In the genomic region with DNA sequence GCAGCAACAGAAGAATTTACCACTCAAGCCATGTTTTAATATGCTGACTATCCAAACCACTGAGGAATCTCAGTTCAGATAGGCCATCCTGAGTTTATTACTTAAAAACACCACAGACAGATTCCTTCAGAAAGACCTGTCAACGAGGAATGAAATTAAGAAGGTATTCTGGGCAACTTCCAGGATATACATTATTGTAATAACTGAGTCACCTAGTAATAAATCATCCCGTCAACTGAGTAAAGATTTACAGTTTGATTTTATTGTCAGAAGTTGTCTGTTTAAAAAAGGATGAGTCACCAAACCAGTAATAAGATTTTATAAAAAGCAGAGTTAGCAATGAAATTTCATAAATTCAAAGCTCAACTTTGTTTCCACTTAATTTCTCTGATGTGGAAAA, we compare ENCODE assay signal across 18 mouse cellular contexts. TPM values are rescaled to one million over a fixed set of nuclear protein-coding genes. Genes with fewer than 3 reads are reported as not detected.
A peak's percentile ranks its signal among the peaks of the same experiment; 100 is the strongest.
DNase-seq lines count a peak whose midpoint lies in the region; ATAC-seq and TF ChIP-seq lines count a peak whose summit lies in the region.
"Had no signal": no experiment of that assay in that cellular context is flagged by ENCODE, and none has a peak within 500 bp of the region (broad histone marks: within the 10 kb centered on the region; RNA-seq: fewer than 3 reads in every experiment).

No protein-coding gene starts in this region.

- H3K27me3 ChIP-seq in kidney, postnatal 0 days (ENCODE audit: insufficient read depth, low read length) = no peaks in the 10 kb centered on the region
- no peaks in the 10 kb centered on the region for H3K27me3 ChIP-seq in midbrain, embryonic 12.5 days
- H3K27me3 ChIP-seq in midbrain, embryonic 15.5 days (replicated peaks) = no peaks in the 10 kb centered on the region
- no peaks in the 10 kb centered on the region for H3K27me3 ChIP-seq in myocyte (ENCODE audit: control insufficient read depth, insufficient read depth, insufficient read length)
- H3K27me3 ChIP-seq: CH12.LX; embryonic facial prominence, embryonic 12.5 days had no signal

- H3K4me1 ChIP-seq in kidney, postnatal 0 days (replicated peaks; ENCODE audit: insufficient read depth, low read length) = no peaks in the 10 kb centered on the region
- peaks cover 21% of the 10 kb centered on the region for H3K4me1 ChIP-seq in midbrain, embryonic 12.5 days
- H3K4me1 ChIP-seq in midbrain, embryonic 15.5 days = peaks cover 25% of the 10 kb centered on the region

- H3K9ac ChIP-seq in kidney, postnatal 0 days (ENCODE audit: low read depth, low read length) = no peak overlapping the region
- H3K9ac ChIP-seq in midbrain, embryonic 12.5 days (replicated peaks) = 0 out of 2 replicates have a peak overlapping the region, but pooled peaks have one; percentile 24
- no peak overlapping the region for H3K9ac ChIP-seq in midbrain, embryonic 15.5 days
- H3K9ac ChIP-seq: embryonic facial prominence, embryonic 12.5 days; lung, embryonic 14.5 days had no signal

- peak overlapping the region; percentile 32; the same call in 1 of the 2 replicates for H3K4me2 ChIP-seq in kidney, postnatal 0 days (ENCODE audit: low read length)
- peak overlapping the region; percentile 43 for H3K4me2 ChIP-seq in midbrain, embryonic 12.5 days (replicated peaks)
- no peak overlapping the region for H3K4me2 ChIP-seq in midbrain, embryonic 15.5 days
- H3K4me2 ChIP-seq in myocyte (ENCODE audit: low read depth) = peak overlapping the region; percentile 84

- H3K36me3 ChIP-seq in kidney, postnatal 0 days (ENCODE audit: insufficient read depth, low read length) = no peaks in the 10 kb centered on the region
- no peaks in the 10 kb centered on the region for H3K36me3 ChIP-seq in midbrain, embryonic 12.5 days
- H3K36me3 ChIP-seq in midbrain, embryonic 15.5 days (replicated peaks) = no peaks in the 10 kb centered on the region
- H3K36me3 ChIP-seq in myocyte (ENCODE audit: control insufficient read depth, insufficient read depth) = no peaks in the 10 kb centered on the region
- H3K36me3 ChIP-seq: embryonic facial prominence, embryonic 12.5 days; heart, embryonic 10.5 days had no signal

- no peak for TF ChIP-seq POLR2A in myocyte (IDR thresholded peaks at IDR 0.05; ENCODE audit: insufficient read length, low read depth)

- peaks cover 89% of the 10 kb centered on the region for H3K79me2 ChIP-seq in myocyte (ENCODE audit: control insufficient read depth, insufficient read depth)

- DNase-seq in kidney, postnatal 0 days (ENCODE audit: low spot score) = peak; percentile 14
- no peak for DNase-seq in kidney, postnatal 4 days
- DNase-seq in NIH3T3 (ENCODE audit: low read depth) = peak; percentile 62
- no peak for DNase-seq in thymus, postnatal 36 days
- DNase-seq: cerebellum, adult 9-10 months; heart, postnatal 14 days; kidney, adult 18-20 months; kidney, postnatal 10 days; spleen, adult 18-20 months; thymus, postnatal 25 days had no signal

- no peak overlapping the region for H3ac ChIP-seq in myocyte (ENCODE audit: control insufficient read depth, insufficient read length)

- TF ChIP-seq CTCF in kidney, postnatal 0 days (IDR thresholded peaks at IDR 0.05; ENCODE audit: low read depth) = no peak

- H3K4me3 ChIP-seq in kidney, postnatal 0 days (replicated peaks; ENCODE audit: low read depth, low read length) = no peak overlapping the region
- H3K4me3 ChIP-seq in midbrain, embryonic 12.5 days = no peak overlapping the region
- no peak overlapping the region for H3K4me3 ChIP-seq in midbrain, embryonic 15.5 days
- H3K4me3 ChIP-seq in myocyte = no peak overlapping the region
- H3K4me3 ChIP-seq: embryonic facial prominence, embryonic 12.5 days had no signal

- ATAC-seq in kidney, postnatal 0 days (replicated peaks; ENCODE audit: low FRiP score, low read depth) = no peak
- no peak for ATAC-seq in midbrain, embryonic 12.5 days (ENCODE audit: low FRiP score, low read depth)
- ATAC-seq in midbrain, embryonic 15.5 days (replicated peaks) = no peak
- ATAC-seq: forebrain, embryonic 16.5 days had no signal

- WGBS in kidney, postnatal 0 days = 57% methylated on average over 2 of the region's 2 CpGs
- 78% methylated on average over 2 of the region's 2 CpGs for WGBS in midbrain, embryonic 12.5 days
- 73% methylated on average over 2 of the region's 2 CpGs for WGBS in midbrain, embryonic 15.5 days

- H3K27ac ChIP-seq in kidney, postnatal 0 days = no peak overlapping the region
- H3K27ac ChIP-seq in midbrain, embryonic 12.5 days (replicated peaks) = no peak overlapping the region
- no peak overlapping the region for H3K27ac ChIP-seq in midbrain, embryonic 15.5 days
- H3K27ac ChIP-seq: embryonic facial prominence, embryonic 12.5 days; heart, embryonic 10.5 days had no signal

- H3K9me3 ChIP-seq in kidney, postnatal 0 days (replicated peaks; ENCODE audit: low read length) = no peaks in the 10 kb centered on the region
- H3K9me3 ChIP-seq in midbrain, embryonic 12.5 days = no peaks in the 10 kb centered on the region
- no peaks in the 10 kb centered on the region for H3K9me3 ChIP-seq in midbrain, embryonic 15.5 days
- H3K9me3 ChIP-seq: embryonic facial prominence, embryonic 12.5 days; heart, embryonic 10.5 days had no signal

TF ChIP-seq in myocyte, 11 proteins besides CTCF, POLR2A, EP300 and RAD21:
- TF ChIP-seq E2F4 (IDR thresholded peaks at IDR 0.05; ENCODE audit: insufficient read depth) (no peak), TCF3 (IDR thresholded peaks at IDR 0.05; ENCODE audit: insufficient read length, low read depth) (no peak), CEBPB (IDR thresholded peaks at IDR 0.05; ENCODE audit: insufficient read depth, poor library complexity, severe bottlenecking) (no peak), MYOD1 (IDR thresholded peaks at IDR 0.05; ENCODE audit: control insufficient read depth in 1 of 3, insufficient read length in 2 of 3, low read depth in 2 of 3) (no peak), POLR2AphosphoS2 (IDR thresholded peaks at IDR 0.05; ENCODE audit: insufficient read length, low read depth) (no peak), USF1 (IDR thresholded peaks at IDR 0.05; ENCODE audit: low read depth) (no peak), MAX (IDR thresholded peaks at IDR 0.05; ENCODE audit: low read depth) (no peak), TCF12 (IDR thresholded peaks at IDR 0.05; ENCODE audit: insufficient read depth, poor library complexity, severe bottlenecking) (no peak), REST (IDR thresholded peaks at IDR 0.05; ENCODE audit: insufficient read depth, insufficient read length) (no peak), SRF (IDR thresholded peaks at IDR 0.05; ENCODE audit: control insufficient read depth, insufficient read length, low read depth) (no peak), MYOG (IDR thresholded peaks at IDR 0.05; ENCODE audit: control insufficient read depth in 1 of 3, insufficient read depth in 1 of 3, insufficient read length in 2 of 3, low read depth in 2 of 3) (no peak)

RNA-seq across cellular contexts. Expression of a gene that starts 2.1 kb away (rescaled TPM):
- polyA plus RNA-seq in kidney, postnatal 0 days (2015; fragmentation: Nextera tagmentation; extraction: Ambion mirVana) = 28.0 and 28.4 TPM in 2 replicates
- 31.7 and 34.3 TPM in 2 replicates for polyA plus RNA-seq in midbrain, embryonic 12.5 days (2016; fragmentation: Nextera tagmentation; extraction: Ambion mirVana)
- 19.0 and 22.2 TPM in 2 replicates for polyA plus RNA-seq in midbrain, embryonic 15.5 days (2015; fragmentation: Nextera tagmentation; extraction: Ambion mirVana)
- 4.0 TPM for polyA plus RNA-seq in myocyte (2012; fragmentation: generic; extraction: Trizol)

RNA-seq across cellular contexts. Expression of a gene that starts 2.6 kb away (rescaled TPM):
- 29.3 and 33.5 TPM in 2 replicates for polyA plus RNA-seq in kidney, postnatal 0 days (2015; fragmentation: Nextera tagmentation; extraction: Ambion mirVana)
- 106 TPM in 2 replicates for polyA plus RNA-seq in midbrain, embryonic 12.5 days (2016; fragmentation: Nextera tagmentation; extraction: Ambion mirVana)
- polyA plus RNA-seq in midbrain, embryonic 15.5 days (2015; fragmentation: Nextera tagmentation; extraction: Ambion mirVana) = 70.5 and 73.0 TPM in 2 replicates
- polyA plus RNA-seq in myocyte (2012; fragmentation: generic; extraction: Trizol) = 10.4 TPM

Comparison
In these comparisons a context has a peak if more than half of its experiments do, and no peak if none do; other contexts are left out.
1. DNase-seq: peak in kidney, postnatal 0 days (single experiment) and NIH3T3 (single experiment); none in kidney, postnatal 4 days (0 of 2) and thymus, postnatal 36 days (0 of 2).